Mouse (Mus musculus): ENCODE measurements around the gene Ezr.

- TF ChIP-seq CTCF (IDR thresholded peaks at IDR 0.05; ENCODE audit: low read depth) (no peak), EP300 (optimal IDR thresholded peaks at IDR 0.05) (no peak)
Observed at GRCm38 (mm10) chr17:6797471-6797870, 14.9 kb upstream of the Ezr start.

All from stomach, postnatal 0 days (tissue).